Mouse (Mus musculus) cerebellum, adult 2 months (tissue): ENCODE measurements around the gene Fbxl13.

ENCODE experiments used
- CTCF ChIP-seq: fragments of 200-500 bp; IDR thresholded peaks from 2 replicates; pipeline ENCODE4 v1.5.1; 2011; ENCODE audit warnings: low read depth, mild to moderate bottlenecking, control low read depth, low read length, moderate library complexity, borderline replicate concordance; ENCODE audit not compliant: insufficient read depth
- POLR2A ChIP-seq: fragments of 200-500 bp; IDR thresholded peaks from 2 replicates; pipeline ENCODE4 v1.6.1; 2011; ENCODE audit warnings: low read length, control low read depth, borderline replicate concordance; ENCODE audit not compliant: insufficient read depth

DNA sequence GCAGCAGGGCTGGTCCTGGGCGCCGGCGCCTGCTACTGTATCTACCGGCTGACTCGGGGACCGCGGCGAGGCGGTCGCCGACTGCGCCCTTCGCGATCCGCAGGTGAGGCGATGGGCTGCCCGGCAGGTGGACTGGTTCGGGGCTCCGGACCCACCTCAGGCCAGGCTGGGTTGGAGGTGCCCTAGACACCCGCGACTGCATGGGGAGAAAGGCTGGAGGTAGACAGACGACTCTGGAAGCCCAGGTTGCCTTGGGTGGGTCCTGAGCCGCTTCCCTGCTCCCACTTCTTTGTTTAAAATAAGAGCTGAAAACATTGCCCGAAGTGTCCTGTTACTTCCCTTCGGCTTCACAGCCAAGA, 678 bp upstream of the Fbxl13 start:
- no peak for TF ChIP-seq CTCF
- no peak for TF ChIP-seq POLR2A
